Mouse (Mus musculus) frontal cortex, postnatal 14 days (tissue): ENCODE data around the gene Bod1l.

Experiments used
- DNase-seq, 2 experiments: peaks; one replicate each; pipeline ENCODE4 v3.0.0; 2022; ENCODE audit warnings: low spot score in 2 of 2

Gene Bod1l

GRCm38 (mm10) chr5:41801622-41802021 lies 42.5 kb downstream of the Bod1l start:
- DNase-seq: no peak

GRCm38 (mm10) chr5:41794434-41794833 lies 49.7 kb downstream of the Bod1l start:
- no peak for DNase-seq

- DNase-seq: no peak
Observed at GRCm38 (mm10) chr5:41790517-41790916, 53.6 kb downstream of the Bod1l start.

GRCm38 (mm10) chr5:41788877-41789276 lies 55.2 kb downstream of the Bod1l start:
- DNase-seq: no peak

GRCm38 (mm10) chr5:41781890-41782289 lies 62.2 kb downstream of the Bod1l start:
- DNase-seq: no peak

GRCm38 (mm10) chr5:41780026-41780425 lies 64.1 kb downstream of the Bod1l start:
- DNase-seq: no peak

- DNase-seq: no peak
Observed at GRCm38 (mm10) chr5:41775728-41776127, 68.4 kb downstream of the Bod1l start.

DNA sequence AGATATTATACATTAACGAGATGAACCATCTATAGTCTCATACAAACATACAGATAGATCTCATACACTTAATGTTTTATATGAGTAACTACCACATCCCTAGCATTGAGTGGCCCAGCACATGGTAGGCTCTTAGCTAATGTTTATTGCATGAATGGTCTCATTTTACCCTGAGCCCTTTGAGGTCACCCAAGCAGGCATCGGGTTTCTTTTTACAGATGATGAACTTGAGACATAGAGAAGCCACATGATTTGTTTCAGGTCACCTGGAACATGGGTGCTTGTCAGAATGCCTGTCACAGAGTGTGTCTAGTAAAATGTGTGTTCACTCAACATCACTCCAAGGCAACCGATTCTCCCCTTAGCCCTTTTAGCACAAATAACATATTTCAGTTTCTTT lies 68.8 kb downstream of the Bod1l start:
- DNase-seq: no peak

- peak; percentile 64 to 81 for DNase-seq
Observed at GRCm38 (mm10) chr5:41768382-41769040, 75.6 kb downstream of the Bod1l start.

- no peak for DNase-seq
Observed at GRCm38 (mm10) chr5:41767296-41768200, 76.6 kb downstream of the Bod1l start.

DNA sequence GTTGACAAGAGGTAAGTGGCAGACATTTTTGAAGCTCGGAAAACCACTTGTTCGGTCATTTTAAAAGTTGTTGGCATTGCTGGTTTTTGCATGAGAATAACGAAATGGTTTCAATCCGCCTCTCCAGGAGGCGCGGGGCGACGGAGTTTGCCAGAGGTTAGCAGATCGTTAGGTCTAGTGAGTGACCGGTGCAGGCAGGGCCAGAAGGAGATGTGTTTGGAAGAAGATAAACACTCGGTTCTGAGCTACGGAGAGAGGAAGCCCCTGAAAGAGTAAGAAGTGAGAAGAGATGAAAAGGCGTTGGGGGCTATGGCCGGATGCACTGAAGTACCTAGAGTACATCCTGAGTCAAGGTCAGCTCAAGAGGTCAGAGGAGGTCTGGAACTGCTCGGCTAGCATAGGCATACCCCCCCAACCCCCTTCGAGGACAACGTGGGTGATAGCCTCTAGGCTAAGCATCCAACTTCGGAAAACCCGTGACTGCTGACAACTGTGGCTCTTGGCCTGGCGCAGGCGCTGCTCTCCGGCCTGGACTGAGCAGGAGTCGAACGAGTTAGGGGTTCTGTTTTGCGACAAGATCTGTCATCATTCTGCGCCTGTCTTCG lies 77.6 kb downstream of the Bod1l start:
- no peak for DNase-seq

GRCm38 (mm10) chr5:41765626-41766405 lies 78.3 kb downstream of the Bod1l start:
- no peak for DNase-seq

- DNase-seq: no peak
Observed at GRCm38 (mm10) chr5:41763731-41764721, 80.1 kb downstream of the Bod1l start, which contains the start of gene Nkx3-2. Gene Nkx3-2, minus strand, starts transcription at chr5:41764501.

- DNase-seq: no peak
Observed at GRCm38 (mm10) chr5:41762947-41763730, 81.0 kb downstream of the Bod1l start.

- no peak for DNase-seq
Observed at GRCm38 (mm10) chr5:41762141-41762946, 81.8 kb downstream of the Bod1l start.

DNA sequence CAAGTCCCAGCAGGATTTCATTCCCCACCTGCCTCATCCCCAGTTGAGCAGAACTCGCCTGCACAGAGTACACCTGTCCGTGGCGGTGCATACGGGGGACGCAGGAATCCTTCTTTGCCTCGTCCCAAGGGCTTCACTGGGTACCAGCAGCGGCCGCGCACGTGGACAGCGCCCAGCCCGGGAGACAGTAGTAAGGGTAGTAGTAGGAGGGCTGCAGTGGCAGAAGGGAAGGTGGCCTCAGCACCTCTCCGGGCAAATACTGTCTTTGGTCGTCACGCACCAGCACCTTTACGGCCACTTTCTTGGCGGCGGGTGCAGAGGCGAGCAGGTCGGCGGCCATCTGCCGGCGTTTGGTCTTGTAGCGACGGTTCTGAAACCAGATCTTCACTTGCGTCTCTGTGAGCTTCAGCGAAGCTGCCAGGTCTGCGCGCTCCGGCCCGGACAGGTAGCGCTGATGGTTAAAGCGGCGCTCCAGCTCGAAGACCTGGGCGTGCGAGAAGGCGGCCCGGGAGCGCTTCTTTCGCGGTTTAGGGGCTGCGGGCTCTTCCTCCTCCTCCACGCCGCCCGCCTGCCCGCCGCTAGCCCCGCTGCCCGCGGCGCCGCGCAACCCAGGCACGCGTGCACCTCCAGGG lies 82.5 kb downstream of the Bod1l start:
- DNase-seq: no peak

- no peak for DNase-seq
Observed at GRCm38 (mm10) chr5:41760831-41761508, 83.1 kb downstream of the Bod1l start.

DNA sequence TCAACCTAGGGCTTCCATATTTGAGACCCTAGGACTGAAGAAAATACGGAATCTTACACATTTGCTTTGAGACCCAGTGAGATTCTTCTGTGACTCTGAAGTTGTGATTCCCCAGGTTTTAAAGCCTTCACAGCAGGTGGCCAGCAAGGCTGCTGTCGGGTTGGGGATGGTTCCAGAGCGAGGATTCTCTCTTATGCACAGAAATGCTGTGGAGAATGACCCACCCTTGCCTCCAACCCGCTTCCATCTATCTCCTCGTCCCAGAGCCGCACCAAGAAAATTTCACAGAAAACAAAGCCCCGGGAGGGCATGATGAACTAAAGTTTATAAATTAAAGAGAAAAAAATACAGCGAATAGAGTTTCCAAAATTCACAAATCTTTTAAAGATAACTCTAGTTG lies 84.0 kb downstream of the Bod1l start:
- DNase-seq: no peak
